Mouse (Mus musculus): ENCODE measurements around the gene Esrp2. TPM values are rescaled to one million over a fixed set of nuclear protein-coding genes. Genes with fewer than 3 reads are reported as not detected.

Esrp2 gene
- total RNA-seq, 2 experiments from 2014 or later = 0.64 to 1.2 TPM

DNA sequence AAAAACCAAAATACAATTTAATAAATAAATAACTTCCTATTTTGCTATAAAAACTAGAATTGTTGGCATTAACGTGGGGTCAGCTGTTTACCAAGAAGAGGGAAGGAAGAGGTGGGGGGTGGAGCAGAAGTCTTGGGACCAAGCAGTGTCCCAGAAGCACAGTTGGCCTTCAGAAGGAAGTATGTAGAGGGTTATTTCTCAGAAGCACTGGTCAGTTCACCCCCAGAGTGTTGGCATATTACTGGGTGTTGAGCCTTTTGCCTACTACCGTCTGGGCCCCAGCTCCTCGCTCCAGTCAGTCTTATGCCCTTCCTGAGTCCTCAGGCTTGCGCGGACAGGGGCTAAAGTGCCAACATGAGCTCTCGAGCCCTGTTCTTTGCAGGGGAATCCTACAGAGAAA, 12.3 kb upstream of the Esrp2 start:
- intact Hi-C loops (cut with DNase I) = no loop called here

DNA sequence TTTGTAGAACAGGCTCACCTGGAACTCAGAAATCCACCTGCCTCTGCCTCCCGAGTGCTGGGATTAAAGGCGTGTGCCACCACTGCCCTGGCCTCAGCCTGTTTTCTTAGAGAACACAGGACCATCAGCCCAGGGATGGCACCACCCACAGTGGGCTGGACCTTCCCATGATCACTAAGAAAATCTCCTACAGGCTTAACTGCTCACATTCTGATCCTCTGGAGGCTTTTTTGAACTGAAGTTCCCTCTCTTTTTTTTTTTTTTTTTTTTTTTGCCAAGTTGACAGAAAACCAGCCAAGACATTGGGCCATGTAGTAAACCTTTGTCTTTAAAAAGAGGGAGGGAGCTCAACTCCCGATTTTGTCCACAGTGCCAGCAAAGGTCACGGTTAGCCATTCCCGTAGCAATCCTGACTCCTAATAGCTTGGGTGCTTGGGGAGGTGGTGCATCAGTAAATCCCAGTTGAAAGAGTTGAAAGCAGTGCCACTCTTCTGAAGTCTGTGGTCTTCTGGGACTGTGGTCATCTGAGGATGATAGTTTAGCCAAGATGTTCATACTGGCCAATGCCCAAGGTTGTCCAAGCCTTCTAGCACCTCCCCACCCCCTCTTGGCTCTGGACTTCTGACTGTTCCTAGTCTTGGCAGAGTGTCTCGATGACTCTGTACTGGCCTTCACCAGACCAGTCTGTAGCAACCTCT, 11.2 kb upstream of the Esrp2 start:
- peak in 1 of 2 experiments; percentile 47 for DNase-seq
- intact Hi-C loops (cut with DNase I) = no loop called here

More for the DNA sequence above, 12.3 kb upstream of the Esrp2 start:
- DNase-seq = no peak

GRCm38 (mm10) chr8:106146014-106146413, 9.2 kb upstream of the Esrp2 start:
- intact Hi-C loops (cut with DNase I) = no loop called here
- DNase-seq = no peak

DNA sequence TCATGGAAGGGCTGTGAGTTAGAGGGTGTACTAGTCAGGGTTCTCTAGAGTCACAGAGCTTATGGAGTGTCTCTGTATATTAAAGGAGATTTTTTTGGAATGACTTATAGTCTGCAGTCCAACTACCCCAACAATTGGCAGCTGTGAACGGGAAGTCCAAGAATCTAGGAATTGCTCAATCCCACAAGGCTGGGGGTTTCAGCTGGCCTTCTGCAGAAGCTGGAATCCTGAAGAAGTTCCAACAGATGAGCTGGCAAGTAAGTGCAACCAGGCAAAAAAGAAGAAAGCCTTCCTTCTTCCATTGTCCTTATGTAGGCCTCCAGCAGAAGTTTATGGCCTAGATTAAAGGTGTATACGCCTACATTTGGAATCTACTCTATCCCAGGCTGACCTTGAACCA, 8.6 kb upstream of the Esrp2 start:
- peak in 1 of 2 experiments; percentile 26 for DNase-seq
- intact Hi-C loops (cut with DNase I) = no loop called here

DNA sequence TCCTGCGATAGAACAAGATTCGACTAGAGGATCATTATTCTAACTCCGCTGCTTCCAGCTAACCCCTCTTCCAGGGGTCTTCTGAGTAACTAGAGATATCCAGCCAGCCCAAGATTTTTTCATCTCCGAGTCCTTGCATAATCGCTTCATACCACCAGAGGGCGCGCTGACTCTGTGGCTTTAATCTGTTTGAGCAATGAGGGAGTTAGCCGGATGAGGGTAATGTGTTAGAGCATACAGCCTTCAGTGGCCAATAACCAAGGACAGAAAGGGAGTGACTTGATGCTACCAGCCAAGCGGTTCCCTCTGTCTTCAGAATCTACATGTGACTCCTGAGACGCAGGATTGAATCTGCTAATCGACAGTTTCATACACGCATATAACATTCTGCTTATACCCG, 4.0 kb upstream of the Esrp2 start:
- intact Hi-C loops (cut with DNase I) = loop anchor here (1.0 to 5.0 kb wide), 4 partner anchors 24 to 262 kb away; no protein-coding TSS in a partner anchor
- peak; percentile 86 to 92 for DNase-seq

DNA sequence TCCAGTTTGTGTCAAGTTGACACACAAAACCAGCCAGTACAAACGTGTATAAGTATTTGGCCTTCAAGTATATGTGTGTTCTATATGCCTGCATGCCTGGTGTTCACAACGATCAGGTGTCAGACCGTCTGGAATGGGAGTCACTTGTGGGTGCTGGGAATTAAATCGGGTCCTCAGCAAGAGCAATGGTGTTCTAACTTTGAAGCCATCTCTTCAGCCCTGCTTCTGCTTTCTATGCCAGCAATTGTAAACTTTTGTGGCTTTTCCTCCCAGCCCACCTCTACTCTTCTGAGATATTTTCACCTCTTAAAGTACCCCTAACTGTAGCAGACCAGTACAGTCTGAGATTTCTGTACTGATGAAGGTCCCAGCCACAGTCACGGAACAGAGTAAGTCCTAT, 3.4 kb upstream of the Esrp2 start:
- no peak for DNase-seq
- intact Hi-C loops (cut with DNase I) = loop anchor here (1.0 to 5.0 kb wide), 3 partner anchors 25 to 262 kb away; no protein-coding TSS in a partner anchor

- intact Hi-C loops (cut with DNase I) = no loop called here
- no peak for DNase-seq
These were observed 1.8 kb upstream of the Esrp2 start for GRCm38 (mm10) chr8:106138616-106139015.

- intact Hi-C loops (cut with DNase I) = no loop called here
- peak; percentile 68 to 74 for DNase-seq
These were observed 1.2 kb upstream of the Esrp2 start for GRCm38 (mm10) chr8:106137906-106138477.

DNA sequence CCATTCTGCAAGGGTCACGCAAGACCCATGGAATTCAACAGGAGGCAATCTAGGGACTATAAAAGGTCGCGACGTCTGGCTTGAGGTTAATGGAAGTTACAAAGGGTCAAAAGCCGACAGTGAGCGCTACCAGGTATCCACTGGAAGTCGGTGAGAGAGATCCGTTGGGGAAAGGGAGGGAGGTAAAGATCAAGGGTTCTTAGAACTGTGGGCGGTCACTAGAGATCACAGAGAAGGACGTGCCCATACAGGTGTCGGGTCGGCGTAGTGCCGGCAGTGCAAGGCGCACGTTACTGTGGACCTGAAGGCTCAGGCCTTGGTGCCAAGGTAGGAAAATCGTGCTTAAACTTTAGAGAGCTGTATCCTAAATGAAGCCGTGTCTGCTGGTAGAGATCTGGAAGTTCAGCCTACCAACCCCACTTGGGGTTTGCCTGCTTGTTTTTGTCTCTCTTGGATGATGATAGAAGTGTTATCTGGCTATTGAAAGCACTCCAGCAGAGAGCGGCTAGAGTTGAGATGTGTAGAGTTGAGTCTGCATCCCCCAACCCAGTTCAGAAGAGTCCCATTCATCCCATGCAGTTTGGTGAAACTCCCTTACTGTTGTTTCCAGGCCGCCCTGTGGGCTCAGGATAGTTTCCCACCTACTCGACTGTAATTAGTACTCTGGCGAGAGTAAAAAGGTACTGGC, 588 bp upstream of the Esrp2 start:
- DNase-seq = peak in 1 of 2 experiments; percentile 27
- intact Hi-C loops (cut with DNase I) = no loop called here

DNA sequence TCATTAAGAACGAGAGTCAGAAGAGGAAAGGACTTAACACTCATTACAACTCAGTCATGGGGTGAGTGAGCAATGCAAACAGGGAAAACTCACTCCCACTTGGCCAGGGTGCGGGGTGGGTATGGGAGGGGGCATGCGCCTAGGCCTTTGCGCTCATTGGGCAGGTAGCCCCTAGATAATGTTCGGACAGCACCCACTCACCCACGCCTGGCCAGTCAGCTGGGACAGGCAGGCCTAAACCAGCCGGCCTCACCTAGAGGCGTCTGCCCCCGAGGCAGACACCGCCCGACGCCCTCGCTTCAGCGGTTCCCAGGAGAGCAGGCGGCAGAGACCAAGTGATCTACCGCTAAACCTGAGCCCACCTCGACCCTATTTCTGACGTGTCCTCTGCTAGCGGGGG, 1.1 kb downstream of the Esrp2 start:
- intact Hi-C loops (cut with DNase I) = no loop called here
- no peak for DNase-seq

GRCm38 (mm10) chr8:106134751-106135571, 1.8 kb downstream of the Esrp2 start:
- intact Hi-C loops (cut with DNase I) = no loop called here
- no peak for DNase-seq

- DNase-seq = no peak
- intact Hi-C loops (cut with DNase I) = no loop called here
These were observed 2.8 kb downstream of the Esrp2 start for GRCm38 (mm10) chr8:106133946-106134345.

DNA sequence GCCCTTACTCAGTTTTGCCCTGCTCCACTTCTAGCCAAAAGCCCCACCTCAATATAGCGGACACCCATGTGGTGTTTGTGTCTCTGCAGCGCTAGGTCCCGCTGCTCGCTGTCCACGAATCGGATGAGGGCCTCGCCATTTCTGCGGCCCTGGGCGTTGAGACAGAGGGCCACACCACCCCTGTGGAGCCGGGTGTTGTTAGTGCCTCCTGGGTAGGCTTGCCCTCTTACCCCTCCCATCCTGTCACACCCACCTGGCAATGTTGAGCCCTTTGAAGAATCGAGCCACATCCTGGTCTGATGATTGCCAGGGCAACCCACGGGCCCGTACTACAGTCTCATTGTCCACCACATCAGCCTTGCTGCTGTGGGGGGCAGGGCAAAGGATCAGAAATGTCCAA, 3.2 kb downstream of the Esrp2 start:
- intact Hi-C loops (cut with DNase I) = no loop called here
- no peak for DNase-seq

DNA sequence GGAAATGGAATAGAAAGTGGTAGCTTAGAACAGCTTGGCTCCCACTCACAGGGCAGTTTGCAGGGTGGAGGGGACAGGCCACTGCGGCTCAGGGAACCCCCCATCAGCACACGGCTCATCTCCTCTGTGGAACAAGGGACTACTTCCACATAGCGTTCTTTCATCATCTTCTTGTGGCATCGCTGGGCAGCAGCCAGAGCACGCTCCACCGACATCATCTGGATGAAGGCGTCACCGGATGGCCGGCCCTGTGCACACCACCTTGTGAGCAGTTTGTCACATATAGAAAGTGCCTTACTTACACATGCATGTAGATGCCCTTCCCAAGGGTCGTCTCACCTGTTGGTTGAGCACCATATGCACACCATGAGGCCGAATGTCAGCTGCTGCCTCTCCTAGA, 4.4 kb downstream of the Esrp2 start:
- intact Hi-C loops (cut with DNase I) = no loop called here
- DNase-seq = no peak

- intact Hi-C loops (cut with DNase I) = no loop called here
- no peak for DNase-seq
These were observed 5.1 kb downstream of the Esrp2 start for GRCm38 (mm10) chr8:106131488-106132222.

DNA sequence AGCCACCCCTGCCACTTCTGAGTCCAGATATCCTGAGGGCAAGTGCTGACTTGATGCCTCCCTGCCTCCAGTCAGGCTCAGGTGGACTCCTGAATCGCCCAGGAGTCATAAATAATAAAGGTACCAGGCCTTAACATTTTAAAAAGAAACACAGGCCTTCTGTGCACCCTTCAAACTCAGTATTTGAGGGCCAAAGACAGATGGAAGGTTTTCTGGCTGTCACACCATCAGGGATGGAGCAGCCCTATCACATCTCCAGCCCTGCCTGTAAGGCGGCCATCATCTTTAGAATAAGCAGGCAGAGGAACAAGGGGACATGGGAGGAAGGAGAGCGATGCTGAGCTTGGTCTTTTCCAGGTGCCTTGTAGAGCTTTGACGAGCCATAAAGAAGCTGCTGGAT, 5.8 kb downstream of the Esrp2 start:
- no peak for DNase-seq
- intact Hi-C loops (cut with DNase I) = no loop called here

DNA sequence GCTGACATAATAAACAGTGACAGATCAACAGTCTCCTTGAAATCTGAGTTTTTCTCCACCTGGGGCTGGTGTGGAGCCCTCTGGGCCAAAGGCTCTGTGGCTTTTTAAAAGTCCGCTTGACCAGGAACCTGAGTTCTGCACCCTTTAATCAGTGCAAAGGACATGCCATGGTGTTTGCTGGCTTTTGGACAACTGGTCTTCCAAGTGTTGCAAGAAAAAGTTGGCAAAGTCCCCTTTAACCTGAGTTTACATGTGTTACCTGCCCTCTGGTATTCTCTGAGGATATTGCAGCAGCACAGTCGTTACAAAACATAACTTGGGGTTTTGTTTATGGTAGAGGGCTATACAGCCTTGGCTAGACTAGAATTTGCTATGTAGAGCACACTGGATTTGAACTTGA, 6.3 kb downstream of the Esrp2 start:
- intact Hi-C loops (cut with DNase I) = no loop called here
- DNase-seq = no peak

DNA sequence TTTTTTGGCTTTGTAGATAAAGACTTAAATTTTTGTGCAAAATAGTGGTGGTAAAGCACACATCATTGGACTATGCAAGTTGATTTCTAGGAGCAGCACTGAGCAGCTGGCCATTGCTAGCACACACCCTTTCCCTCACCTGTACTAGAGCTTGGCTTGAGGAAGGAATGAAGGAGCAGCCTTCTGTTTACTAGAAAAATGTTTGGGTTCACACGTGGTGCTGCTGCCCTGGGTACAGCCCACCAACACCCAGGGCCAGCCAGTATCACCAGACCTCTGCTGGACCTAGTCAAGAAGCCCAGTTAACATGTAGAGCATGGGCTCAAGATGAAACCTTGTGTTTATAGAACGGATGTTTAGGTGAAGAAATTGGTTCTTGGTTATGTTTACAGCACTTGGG, 6.8 kb downstream of the Esrp2 start:
- intact Hi-C loops (cut with DNase I) = no loop called here
- no peak for DNase-seq

- intact Hi-C loops (cut with DNase I) = no loop called here
- DNase-seq = no peak
These were observed 7.4 kb downstream of the Esrp2 start for GRCm38 (mm10) chr8:106129232-106129930.
